Mouse (Mus musculus): Measurements from ENCODE around the gene Wdr20rt. TPM values are rescaled to one million over a fixed set of nuclear protein-coding genes. Genes with fewer than 3 reads are reported as not detected.
"Not testable (repeated sequence)": the region's sequence is repeated elsewhere in the genome, so short reads cannot be mapped to it uniquely, and the experiment has no call there.

The Wdr20rt gene
- total and polyA plus RNA-seq, 2 experiments from 2014 or later = not detected

- peak; percentile 63 for DNase-seq (ENCODE audit: low spot score)
Observed at GRCm38 (mm10) chr12:65228628-65229027, 3.3 kb downstream of the Wdr20rt start.

DNA sequence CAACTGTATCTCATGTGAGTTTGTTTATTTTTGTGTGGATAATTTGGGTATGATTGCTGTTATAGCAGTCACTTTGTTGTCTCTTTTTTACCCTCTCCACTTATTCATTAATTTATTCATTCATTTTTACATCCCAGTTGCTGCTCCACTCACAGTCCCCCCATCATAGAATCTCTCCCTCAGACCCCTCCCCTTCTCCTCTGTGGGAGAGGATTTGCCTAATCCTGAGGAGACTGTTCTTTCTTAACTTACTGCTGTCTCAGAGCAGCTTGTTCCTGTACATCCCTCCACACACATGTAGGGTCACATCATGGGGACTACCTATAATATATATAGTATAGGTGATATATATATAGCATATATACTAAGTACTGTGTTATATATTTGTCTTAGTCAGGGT, 3.7 kb downstream of the Wdr20rt start:
- ATAC-seq (peak; percentile 40; the same call in 1 of the 2 replicates), DNase-seq (ENCODE audit: low spot score) (peak; percentile 14)
- H3K4me1 ChIP-seq (ENCODE audit: insufficient read depth, low read length) = no peaks in the 10 kb centered on the region
- H3K4me2 ChIP-seq (ENCODE audit: low read depth, low read length) = peak overlapping the region; percentile 11
- H3K9me3 ChIP-seq (ENCODE audit: low read length) = no peaks in the 10 kb centered on the region
- H3K4me3 ChIP-seq (ENCODE audit: low read length) = no peak overlapping the region
- no peaks in the 10 kb centered on the region for H3K36me3 ChIP-seq (ENCODE audit: insufficient read depth, low read length)
- no peak overlapping the region; the same call in 1 of the 2 replicates for H3K27ac ChIP-seq
- TF ChIP-seq CTCF (IDR thresholded peaks at IDR 0.05; ENCODE audit: low read depth) = no peak
- no peak overlapping the region for H3K9ac ChIP-seq (replicated peaks; ENCODE audit: low read length)
- no peaks in the 10 kb centered on the region for H3K27me3 ChIP-seq (ENCODE audit: insufficient read depth, low read length)

More at GRCm38 (mm10) chr12:65228628-65229027, 3.3 kb downstream of the Wdr20rt start:
- Histone ChIP-seq H3K4me1 (ENCODE audit: insufficient read depth, low read length) (no peaks in the 10 kb centered on the region), H3K36me3 (ENCODE audit: insufficient read depth, low read length) (no peaks in the 10 kb centered on the region), H3K4me2 (ENCODE audit: low read depth, low read length) (peak overlapping the region; percentile 11), H3K9me3 (ENCODE audit: low read length) (no peaks in the 10 kb centered on the region), H3K27me3 (ENCODE audit: insufficient read depth, low read length) (no peaks in the 10 kb centered on the region), H3K27ac (no peak overlapping the region; the same call in 1 of the 2 replicates), H3K4me3 (ENCODE audit: low read length) (no peak overlapping the region), H3K9ac (replicated peaks; ENCODE audit: low read length) (no peak overlapping the region)
- ATAC-seq = peak; percentile 70
- TF ChIP-seq CTCF (IDR thresholded peaks at IDR 0.05; ENCODE audit: low read depth) = no peak
- WGBS = 48% methylated on average over 6 of the region's 6 CpGs

DNA sequence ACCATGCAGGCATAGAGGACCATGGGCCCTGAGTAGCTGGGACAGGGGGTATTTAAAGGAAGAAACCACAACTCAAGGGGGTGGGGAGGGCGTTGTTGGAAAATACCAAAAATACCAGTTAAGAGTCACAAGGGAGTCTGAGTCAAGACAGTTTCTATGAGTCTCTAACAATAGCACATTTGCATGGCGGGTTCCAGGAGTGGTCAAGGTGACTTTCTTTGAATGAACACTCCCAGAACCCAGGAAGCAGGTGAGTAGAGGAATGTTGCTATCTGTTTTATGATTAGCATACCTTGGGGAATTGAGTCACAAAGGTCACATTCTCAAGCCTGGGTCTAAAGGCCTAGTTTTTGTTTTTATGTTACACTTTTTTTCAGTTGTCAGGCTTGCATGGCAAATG, 7.5 kb downstream of the Wdr20rt start:
- not testable (repeated sequence) for H3K4me2 ChIP-seq (ENCODE audit: low read depth, low read length); ATAC-seq; H3K27ac ChIP-seq; H3K9me3 ChIP-seq (ENCODE audit: low read length); H3K36me3 ChIP-seq (ENCODE audit: insufficient read depth, low read length); H3K4me1 ChIP-seq (ENCODE audit: insufficient read depth, low read length); H3K27me3 ChIP-seq (ENCODE audit: insufficient read depth, low read length); H3K9ac ChIP-seq (replicated peaks; ENCODE audit: low read length); DNase-seq (ENCODE audit: low spot score); H3K4me3 ChIP-seq (ENCODE audit: low read length)
- WGBS = 83% methylated on average over 2 of the region's 2 CpGs

GRCm38 (mm10) chr12:65250116-65250738, 24.9 kb downstream of the Wdr20rt start:
- no peak for TF ChIP-seq CTCF (IDR thresholded peaks at IDR 0.05; ENCODE audit: low read depth)
- Histone ChIP-seq H3K4me3 (ENCODE audit: low read length) (no peak overlapping the region), H3K9ac (replicated peaks; ENCODE audit: low read length) (no peak overlapping the region), H3K36me3 (ENCODE audit: insufficient read depth, low read length) (no peaks in the 10 kb centered on the region), H3K27me3 (ENCODE audit: insufficient read depth, low read length) (no peaks in the 10 kb centered on the region), H3K9me3 (ENCODE audit: low read length) (no peaks in the 10 kb centered on the region), H3K27ac (no peak overlapping the region), H3K4me1 (ENCODE audit: insufficient read depth, low read length) (no peaks in the 10 kb centered on the region), H3K4me2 (ENCODE audit: low read depth, low read length) (no peak overlapping the region)
- ATAC-seq (no peak), DNase-seq (ENCODE audit: low spot score) (no peak)
- 92% methylated on average over 10 of the region's 10 CpGs for WGBS

DNA sequence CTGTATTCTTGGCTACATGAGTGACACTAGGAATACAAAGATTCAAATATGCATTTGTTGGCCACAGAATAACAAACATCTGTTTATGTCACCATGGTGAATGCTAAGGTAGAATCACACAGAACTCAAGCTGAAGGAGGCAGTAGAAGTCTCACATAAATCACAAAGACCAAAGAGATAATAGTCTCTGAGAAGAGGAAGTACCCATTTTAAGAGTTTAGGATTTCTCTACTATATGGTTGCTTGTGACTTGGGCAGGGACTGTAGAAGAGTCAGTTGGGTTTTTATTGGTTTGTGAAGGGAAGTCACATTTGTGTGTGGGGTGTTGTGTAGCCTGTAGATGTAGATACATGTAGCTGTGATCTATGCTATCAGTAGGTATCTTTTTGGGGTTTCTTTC, 31.6 kb downstream of the Wdr20rt start:
- H3K4me1 ChIP-seq (ENCODE audit: insufficient read depth, low read length) = 0 out of 2 replicates have a peak, but pooled peaks cover 4% of the 10 kb centered on the region
- ATAC-seq (no peak), DNase-seq (ENCODE audit: low spot score) (no peak)
- H3K27me3 ChIP-seq (ENCODE audit: insufficient read depth, low read length) = no peaks in the 10 kb centered on the region
- H3K4me2 ChIP-seq (ENCODE audit: low read depth, low read length) = no peak overlapping the region
- H3K4me3 ChIP-seq (ENCODE audit: low read length) = no peak overlapping the region
- H3K27ac ChIP-seq = no peak overlapping the region
- no peaks in the 10 kb centered on the region for H3K36me3 ChIP-seq (ENCODE audit: insufficient read depth, low read length)
- TF ChIP-seq CTCF (IDR thresholded peaks at IDR 0.05; ENCODE audit: low read depth) = no peak
- H3K9ac ChIP-seq (replicated peaks; ENCODE audit: low read length) = no peak overlapping the region
- no peaks in the 10 kb centered on the region for H3K9me3 ChIP-seq (ENCODE audit: low read length)

DNA sequence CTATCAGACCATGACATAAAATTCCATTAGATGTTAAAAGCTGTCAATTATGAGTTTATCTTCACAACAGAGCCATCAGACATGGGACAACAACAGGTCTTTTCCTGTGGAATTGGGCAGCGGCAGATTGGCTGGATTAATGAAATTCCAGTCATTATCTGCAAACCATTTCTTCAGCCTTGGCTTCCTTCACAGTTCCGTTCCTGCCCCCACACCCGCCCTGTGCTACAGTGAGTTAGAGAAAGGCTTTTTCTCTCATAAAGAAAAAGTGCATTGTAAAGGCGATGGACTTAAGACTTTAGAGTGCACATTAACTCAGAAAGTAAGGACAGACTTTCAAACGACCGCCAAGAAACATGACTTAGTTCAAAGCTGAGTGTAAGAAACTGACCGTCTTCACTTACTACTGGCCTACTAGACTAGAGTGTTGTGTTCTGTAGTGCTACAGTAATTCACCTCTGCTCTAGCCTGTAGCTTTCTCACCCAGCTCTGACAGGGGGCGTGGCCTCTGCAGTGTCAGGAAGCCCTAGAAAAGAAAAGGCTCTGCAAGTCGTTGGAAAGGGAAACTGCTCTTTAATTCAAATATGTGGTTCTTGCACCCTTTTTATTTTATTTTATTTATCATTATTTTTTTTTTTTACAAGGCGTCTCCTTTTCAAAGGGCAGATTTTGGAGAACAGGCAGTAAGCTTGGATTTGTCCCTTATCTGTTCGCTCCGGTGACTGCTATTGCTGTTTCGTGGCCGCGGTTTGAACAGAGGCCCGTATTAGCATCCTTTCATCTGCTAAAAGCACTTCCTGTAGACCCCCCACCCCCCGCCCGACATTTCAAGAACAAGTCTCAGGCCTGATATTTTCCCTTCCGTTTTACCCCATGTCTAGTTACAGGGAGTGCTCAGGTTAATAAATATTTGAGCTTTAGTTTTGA, 33.2 kb downstream of the Wdr20rt start:
- ATAC-seq = no peak
- H3K36me3 ChIP-seq (ENCODE audit: insufficient read depth, low read length) = no peaks in the 10 kb centered on the region
- no peak overlapping the region for H3K4me3 ChIP-seq (ENCODE audit: low read length)
- peak overlapping the region; percentile 42 for H3K4me2 ChIP-seq (ENCODE audit: low read depth, low read length)
- 39% methylated on average over 19 of the region's 19 CpGs for WGBS
- no peaks in the 10 kb centered on the region for H3K27me3 ChIP-seq (ENCODE audit: insufficient read depth, low read length)
- no peaks in the 10 kb centered on the region for H3K9me3 ChIP-seq (ENCODE audit: low read length)
- H3K4me1 ChIP-seq (ENCODE audit: insufficient read depth, low read length) = 0 out of 2 replicates have a peak, but pooled peaks cover 4% of the 10 kb centered on the region
- no peak overlapping the region for H3K9ac ChIP-seq (replicated peaks; ENCODE audit: low read length)
- H3K27ac ChIP-seq = peak overlapping the region; percentile 36; the same call in 1 of the 2 replicates
- TF ChIP-seq CTCF (IDR thresholded peaks at IDR 0.05; ENCODE audit: low read depth) = no peak
- DNase-seq (ENCODE audit: low spot score) = peak; percentile 3

All from hindbrain, postnatal 0 days (tissue).